Mouse (Mus musculus) T-helper 1 cell (primary cell): ENCODE results near the gene Spesp1.

Source experiments
- in situ Hi-C: fragments of 300-600 bp; cut with MboI, MseI; formaldehyde crosslinking; loops from one replicate; pipeline ENCODE4 v1.15.1; 2025; ENCODE audit warnings: high pct_unique_total_duplicates

Spesp1 gene

GRCm38 (mm10) chr9:62246380-62246942 lies 35.5 kb downstream of the Spesp1 start:
- in situ Hi-C loops: no loop called here

GRCm38 (mm10) chr9:62245612-62246379 lies 36.2 kb downstream of the Spesp1 start:
- in situ Hi-C loops: no loop called here

- in situ Hi-C loops: loop anchor here (5.0 kb wide), 1 partner anchor 207 kb away; no protein-coding TSS in a partner anchor
Measured at GRCm38 (mm10) chr9:62244612-62245010, 37.4 kb downstream of the Spesp1 start.

GRCm38 (mm10) chr9:62243991-62244611 lies 37.9 kb downstream of the Spesp1 start:
- in situ Hi-C loops: loop anchor here (5.0 kb wide), 1 partner anchor 207 kb away; no protein-coding TSS in a partner anchor

GRCm38 (mm10) chr9:62240036-62240435 lies 42.0 kb downstream of the Spesp1 start:
- in situ Hi-C loops: loop anchor here (5.0 kb wide), 1 partner anchor 203 kb away; no protein-coding TSS in a partner anchor

GRCm38 (mm10) chr9:62237381-62237980 lies 44.5 kb downstream of the Spesp1 start:
- in situ Hi-C loops: loop anchor here (5.0 kb wide), 1 partner anchor 250 kb away; no protein-coding TSS in a partner anchor

GRCm38 (mm10) chr9:62235501-62235900 lies 46.5 kb downstream of the Spesp1 start:
- in situ Hi-C loops: loop anchor here (5.0 kb wide), 1 partner anchor 248 kb away; no protein-coding TSS in a partner anchor

GRCm38 (mm10) chr9:62232649-62233048 lies 49.4 kb downstream of the Spesp1 start:
- in situ Hi-C loops: no loop called here

GRCm38 (mm10) chr9:62231046-62231445 lies 51.0 kb downstream of the Spesp1 start:
- in situ Hi-C loops: no loop called here

GRCm38 (mm10) chr9:62229985-62230384 lies 52.0 kb downstream of the Spesp1 start:
- in situ Hi-C loops: no loop called here

GRCm38 (mm10) chr9:62222481-62222880 lies 59.5 kb downstream of the Spesp1 start:
- in situ Hi-C loops: loop anchor here (5.0 kb wide), 1 partner anchor 1260 kb away; no protein-coding TSS in a partner anchor

GRCm38 (mm10) chr9:62222029-62222428 lies 60.0 kb downstream of the Spesp1 start:
- in situ Hi-C loops: loop anchor here (5.0 kb wide), 1 partner anchor 1260 kb away; no protein-coding TSS in a partner anchor
